Mouse (Mus musculus) megakaryocyte, embryonic 14.5 days (primary cell): ENCODE results near the gene Sec24c. TPM values are rescaled to one million over a fixed set of nuclear protein-coding genes. Genes with fewer than 3 reads are reported as not detected.

Experiments
- H3K27me3 ChIP-seq: replicated peaks from 2 replicates; pipeline ENCODE3; 2012; ENCODE audit warnings: inconsistent platforms
- H3K36me3 ChIP-seq: replicated peaks from 2 replicates; pipeline ENCODE3; 2012; ENCODE audit warnings: low read length, inconsistent platforms, mixed read lengths
- H3K4me1 ChIP-seq: 2 replicates; pipeline ENCODE4 v1.6.1; 2012; ENCODE audit warnings: inconsistent platforms
- H3K4me3 ChIP-seq: replicated peaks from 2 replicates; pipeline ENCODE3; 2012; ENCODE audit warnings: moderate library complexity, mild to moderate bottlenecking, inconsistent platforms
- H3K9me3 ChIP-seq: 2 replicates; pipeline ENCODE4 v1.6.1; 2012; ENCODE audit warnings: inconsistent platforms
- FLI1 ChIP-seq: IDR thresholded peaks from 2 replicates; pipeline ENCODE4 v1.6.1; 2012; ENCODE audit warnings: low read length, inconsistent platforms, mixed read lengths
- GATA1 ChIP-seq: IDR thresholded peaks from 3 replicates; pipeline ENCODE4 v1.6.1; 2012; ENCODE audit warnings: mixed read lengths, low read length, inconsistent platforms, borderline replicate concordance
- polyA plus RNA-seq: library from polyadenylated mRNA; stranded (reverse); fragments of >175 nt; gene quantifications from 2 replicates; pipeline ENCODE4 v1.2.3, GENCODE M21; 2012; ENCODE audit warnings: low replicate concordance; ENCODE audit not compliant: insufficient read depth

The Sec24c gene
- polyA plus RNA-seq, 1 experiment = 52.5 TPM

DNA sequence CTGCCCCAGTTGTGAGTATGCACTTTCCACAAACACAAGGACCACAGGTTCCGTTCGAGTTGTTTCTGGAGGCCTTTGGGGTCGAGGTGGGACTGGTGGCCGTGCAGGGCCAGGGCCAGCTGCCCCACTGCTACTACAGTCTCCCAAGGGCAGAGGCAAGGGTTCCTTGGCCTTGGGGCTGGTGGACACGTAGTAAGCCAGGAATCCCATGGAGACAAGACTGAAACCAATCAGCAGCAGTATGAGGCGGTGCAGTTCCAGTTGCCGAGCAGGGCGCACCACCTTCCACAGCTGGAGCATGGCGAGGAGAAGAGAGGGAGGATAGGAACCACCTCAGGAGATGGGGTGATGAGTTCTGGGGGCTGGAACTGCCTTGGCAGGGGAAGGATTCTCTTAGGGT, 55.8 kb downstream of the Sec24c start:
- H3K4me1 ChIP-seq = peaks cover 46% of the 10 kb centered on the region
- TF ChIP-seq FLI1 (no peak), GATA1 (no peak)

DNA sequence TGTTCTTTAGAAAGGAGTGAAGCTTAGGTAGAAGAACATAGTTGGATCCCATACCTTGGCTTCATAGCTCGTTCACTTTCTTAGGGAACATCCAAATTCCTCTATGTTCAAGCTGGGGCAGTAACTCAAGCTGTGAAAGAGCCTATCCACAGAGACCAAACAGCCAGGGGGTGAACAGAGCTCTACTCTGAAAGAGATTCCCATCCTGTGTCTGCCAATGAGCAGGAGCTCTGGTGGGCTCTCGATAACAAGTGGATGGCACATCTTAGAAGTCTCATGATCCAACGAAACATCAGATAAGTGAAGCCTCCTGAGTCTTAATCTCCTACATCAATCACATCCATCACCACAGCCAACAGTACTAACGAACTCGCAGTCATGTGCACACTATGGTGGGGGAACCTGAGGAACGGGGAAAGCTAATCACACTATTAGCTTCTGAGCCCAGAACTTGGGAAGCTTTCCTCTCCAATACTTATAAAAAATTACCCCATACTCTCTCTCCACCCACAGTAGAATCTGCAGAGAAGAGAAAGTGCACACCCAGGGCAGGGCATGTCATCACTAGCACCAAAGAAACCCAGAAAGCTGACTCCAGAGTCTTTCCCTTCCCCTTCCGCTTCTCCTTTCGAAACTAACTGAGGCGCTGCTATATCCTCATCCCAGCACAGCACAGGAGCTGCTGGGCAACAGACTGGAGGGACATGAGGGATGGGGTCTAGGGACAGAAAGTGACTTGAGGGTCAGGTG, 56.9 kb downstream of the Sec24c start:
- Histone ChIP-seq H3K27me3 (no peaks in the 10 kb centered on the region), H3K36me3 (peaks cover 74% of the 10 kb centered on the region), H3K9me3 (no peaks in the 10 kb centered on the region), H3K4me1 (peaks cover 46% of the 10 kb centered on the region), H3K4me3 (no peak overlapping the region)
- no peak for TF ChIP-seq GATA1
- no peak for TF ChIP-seq FLI1

More for the DNA sequence above, 55.8 kb downstream of the Sec24c start:
- H3K4me3 ChIP-seq = no peak overlapping the region
- H3K27me3 ChIP-seq = no peaks in the 10 kb centered on the region
- H3K36me3 ChIP-seq = peaks cover 76% of the 10 kb centered on the region
- H3K9me3 ChIP-seq = no peaks in the 10 kb centered on the region

DNA sequence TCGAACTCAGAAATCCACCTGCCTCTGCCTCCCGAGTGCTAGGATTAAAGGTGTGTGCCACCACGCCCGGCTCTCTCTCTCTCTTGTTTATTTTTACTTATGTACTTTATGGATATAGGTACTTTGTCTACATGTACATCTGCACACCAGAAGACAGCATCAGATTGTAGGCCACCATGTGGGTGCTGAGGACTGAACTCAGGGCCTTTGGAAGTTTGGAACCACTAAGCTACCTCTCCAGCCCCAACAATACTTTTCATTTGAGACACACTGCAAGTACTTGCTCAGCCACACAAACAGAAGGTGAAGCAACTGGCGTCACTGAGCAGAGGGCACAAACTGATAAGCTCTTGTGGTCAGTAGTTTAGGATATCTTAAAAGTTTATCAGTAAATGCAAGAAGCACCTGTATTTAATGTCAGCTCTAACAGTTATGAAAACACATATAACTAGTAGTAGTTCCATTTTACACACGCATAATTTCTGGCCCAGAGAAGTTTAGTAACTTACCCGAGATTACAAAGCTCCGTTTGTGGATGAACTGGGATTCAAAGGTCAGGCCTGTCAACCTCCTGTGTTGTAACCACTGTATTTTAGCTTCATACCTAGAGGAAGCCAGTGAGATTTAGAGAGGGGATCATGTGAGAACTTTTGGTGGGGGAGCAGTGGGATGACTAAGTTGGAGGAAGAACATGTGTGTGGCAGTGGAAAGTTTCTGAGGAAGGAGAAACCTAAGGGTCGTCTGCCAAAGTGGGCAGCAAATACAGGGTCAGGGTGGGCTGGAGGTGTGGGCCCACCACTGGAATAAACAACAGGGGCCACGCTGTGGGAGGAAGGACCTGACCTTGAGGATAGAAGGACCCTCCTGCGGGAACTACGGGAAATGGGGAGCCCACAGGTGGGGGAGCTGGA, 59.2 kb downstream of the Sec24c start:
- TF ChIP-seq GATA1 = no peak; the same call in 2 of the 3 replicates
- TF ChIP-seq FLI1 = no peak
- Histone ChIP-seq H3K36me3 (peaks cover 76% of the 10 kb centered on the region), H3K27me3 (no peaks in the 10 kb centered on the region), H3K4me3 (peak overlapping the region; percentile 98), H3K4me1 (peaks cover 52% of the 10 kb centered on the region), H3K9me3 (no peaks in the 10 kb centered on the region)

DNA sequence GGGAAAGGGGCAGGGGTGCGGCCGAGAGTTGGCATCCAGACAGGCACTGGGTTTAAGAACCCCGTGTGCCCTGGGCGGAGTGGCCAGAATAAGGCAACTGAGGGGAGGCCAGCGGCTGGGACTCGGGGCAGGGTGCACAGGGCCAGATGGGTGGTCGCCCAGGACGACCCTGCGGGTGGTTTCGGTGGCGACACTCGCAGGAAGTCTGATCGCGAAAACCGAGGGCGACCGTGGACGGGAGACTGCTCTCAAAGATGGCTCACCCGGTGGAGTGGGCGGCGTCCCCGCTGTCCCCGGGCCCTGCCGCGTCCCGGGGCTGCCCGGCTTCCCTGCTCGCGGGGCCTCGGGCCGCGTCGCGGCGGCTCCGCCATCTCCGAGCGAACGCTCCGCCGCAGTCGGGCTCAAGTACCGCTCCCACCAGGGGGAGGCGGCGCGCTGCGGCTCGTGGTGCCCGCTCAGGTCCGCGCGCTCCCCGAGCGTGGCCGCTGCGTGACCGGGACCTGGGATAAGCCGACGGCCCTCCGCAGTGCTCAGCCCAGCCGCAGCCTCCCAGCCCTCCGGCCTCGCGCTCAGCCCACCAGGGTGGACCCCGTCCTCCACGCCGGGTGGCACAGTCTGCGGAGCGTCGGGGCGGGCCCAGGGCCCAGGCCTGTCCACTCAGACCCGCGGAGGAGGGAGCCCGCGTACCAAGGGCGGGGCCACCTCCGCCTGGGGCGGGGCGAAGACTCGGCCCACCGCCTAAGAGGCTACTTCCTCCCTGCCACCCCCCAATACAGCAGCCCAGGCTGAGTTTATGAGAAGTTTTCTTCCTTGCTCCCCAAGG, 60.1 kb downstream of the Sec24c start, which contains the start of gene Ndst2:
TSS of gene Ndst2 (minus strand) at position 611 of the 823 bp plus-strand sequence.
- H3K9me3 ChIP-seq = no peaks in the 10 kb centered on the region
- no peak for TF ChIP-seq GATA1
- TF ChIP-seq FLI1 = no peak
- H3K27me3 ChIP-seq = no peaks in the 10 kb centered on the region
- peaks cover 76% of the 10 kb centered on the region for H3K36me3 ChIP-seq
- H3K4me1 ChIP-seq = peaks cover 52% of the 10 kb centered on the region
- peak within 1 kb of the TSS; percentile 98 for H3K4me3 ChIP-seq

DNA sequence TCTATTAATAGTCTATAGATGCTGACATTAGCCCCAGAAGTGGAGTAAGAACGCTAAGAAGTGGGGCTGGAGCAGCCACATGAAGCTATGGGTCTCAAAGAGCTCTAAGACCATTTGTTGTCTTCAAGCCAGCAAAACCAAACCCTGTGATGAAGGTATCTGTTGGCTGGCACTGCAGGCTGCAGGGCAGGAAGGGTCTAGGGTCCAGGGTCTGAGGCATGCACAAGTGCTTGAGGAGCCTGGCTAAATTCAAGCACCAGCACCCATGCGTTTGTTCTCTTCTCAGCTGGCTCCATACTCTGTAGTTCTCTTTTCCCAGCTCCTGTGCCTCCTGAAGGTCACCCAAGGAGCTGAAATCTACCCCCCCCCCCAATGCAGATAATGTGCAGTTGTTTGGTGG, 60.9 kb downstream of the Sec24c start:
- peaks cover 76% of the 10 kb centered on the region for H3K36me3 ChIP-seq
- H3K4me3 ChIP-seq = peak overlapping the region; percentile 98
- H3K4me1 ChIP-seq = peaks cover 45% of the 10 kb centered on the region
- TF ChIP-seq FLI1 (no peak), GATA1 (no peak)
- no peaks in the 10 kb centered on the region for H3K27me3 ChIP-seq
- no peaks in the 10 kb centered on the region for H3K9me3 ChIP-seq

DNA sequence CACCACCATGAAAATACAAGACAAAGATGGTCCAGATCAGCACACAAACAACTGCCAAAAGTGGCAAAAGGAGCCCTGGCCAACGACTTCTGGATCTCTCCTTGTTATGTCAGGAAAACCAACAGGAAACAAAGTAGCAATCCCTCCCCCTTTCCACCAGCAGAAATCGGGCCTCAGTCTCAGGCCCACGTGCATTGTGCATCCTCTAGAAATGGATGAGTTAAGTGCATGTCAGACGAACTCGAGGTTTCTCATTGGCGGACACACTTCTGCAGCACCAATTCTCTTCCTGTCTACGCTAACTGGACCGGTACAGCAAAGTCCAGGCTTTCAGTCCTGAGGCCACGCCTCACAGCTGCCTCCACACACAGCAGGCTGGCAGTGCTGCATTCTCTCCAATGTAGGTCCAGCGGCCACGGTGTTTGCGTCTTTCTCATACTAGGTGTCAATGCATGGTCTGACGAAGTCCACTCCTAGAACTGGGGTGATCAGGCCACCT, 61.8 kb downstream of the Sec24c start:
- Histone ChIP-seq H3K27me3 (no peaks in the 10 kb centered on the region), H3K9me3 (no peaks in the 10 kb centered on the region), H3K4me1 (peaks cover 45% of the 10 kb centered on the region), H3K36me3 (peaks cover 76% of the 10 kb centered on the region), H3K4me3 (no peak overlapping the region)
- TF ChIP-seq GATA1 (no peak), FLI1 (no peak)

DNA sequence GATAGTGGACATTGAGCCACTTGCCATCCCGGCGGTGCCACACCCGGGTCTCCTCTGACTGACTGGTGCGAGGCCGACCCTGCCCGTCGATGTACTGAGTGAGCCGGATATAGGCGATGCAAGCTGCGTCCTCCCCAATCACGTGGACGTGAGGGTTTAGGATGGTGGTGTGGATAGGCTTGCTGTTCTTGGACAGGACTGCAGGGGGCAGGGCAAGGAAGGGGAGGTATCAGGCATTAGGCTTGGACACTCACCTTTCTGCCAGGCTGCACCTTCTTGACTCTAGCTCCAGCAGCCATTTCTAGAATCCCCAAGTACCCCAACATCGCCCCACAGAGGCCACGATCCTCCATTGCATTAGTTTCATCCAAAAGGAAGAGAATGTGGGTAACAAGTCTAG, 63.2 kb downstream of the Sec24c start:
- H3K27me3 ChIP-seq = no peaks in the 10 kb centered on the region
- no peaks in the 10 kb centered on the region for H3K9me3 ChIP-seq
- TF ChIP-seq GATA1 (no peak), FLI1 (no peak)
- H3K4me3 ChIP-seq = peak overlapping the region; percentile 14
- peaks cover 47% of the 10 kb centered on the region for H3K4me1 ChIP-seq
- peaks cover 76% of the 10 kb centered on the region for H3K36me3 ChIP-seq

DNA sequence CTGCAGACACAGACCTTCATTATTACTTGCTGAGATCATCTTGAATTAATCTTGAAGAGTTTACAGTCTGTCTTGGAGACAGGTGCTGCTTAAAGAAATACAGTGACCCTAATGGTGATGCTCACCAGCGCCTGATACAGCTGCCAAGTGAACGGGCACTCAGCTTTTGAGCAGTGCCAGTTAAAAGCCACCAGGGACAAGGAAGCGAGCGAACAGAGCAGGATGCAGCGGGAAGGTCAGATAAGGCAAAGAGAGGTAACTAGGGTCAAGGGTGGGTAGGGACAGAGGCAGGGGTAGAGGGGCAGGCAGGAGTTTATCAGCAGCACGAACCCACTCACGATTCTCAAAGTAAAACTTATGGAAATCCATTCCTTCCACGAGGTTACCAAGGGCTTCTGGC, 64.4 kb downstream of the Sec24c start:
- Histone ChIP-seq H3K27me3 (no peaks in the 10 kb centered on the region), H3K4me3 (no peak overlapping the region), H3K9me3 (no peaks in the 10 kb centered on the region), H3K4me1 (peaks cover 37% of the 10 kb centered on the region), H3K36me3 (peaks cover 80% of the 10 kb centered on the region)
- no peak for TF ChIP-seq FLI1
- no peak for TF ChIP-seq GATA1

DNA sequence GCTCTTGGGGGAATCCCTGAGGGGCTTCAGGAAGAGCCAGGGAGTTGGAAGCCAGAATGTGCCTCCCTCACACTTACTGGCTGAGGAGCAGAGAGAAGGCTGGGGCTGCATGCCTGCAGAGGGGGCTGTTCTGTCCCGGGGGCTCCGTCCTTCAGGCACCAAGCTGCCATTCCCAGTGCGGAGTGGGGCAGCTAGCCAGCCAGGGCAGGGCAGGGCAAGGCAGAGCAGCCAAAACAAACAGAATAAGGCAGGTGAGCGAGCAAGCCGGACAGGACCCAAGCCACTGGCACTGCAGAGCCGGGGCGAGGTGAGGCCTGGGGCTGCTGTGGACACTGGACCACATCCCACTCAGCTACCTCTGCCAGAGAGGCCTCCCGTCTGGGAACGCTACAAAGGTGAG, 67.2 kb downstream of the Sec24c start:
- H3K9me3 ChIP-seq = no peaks in the 10 kb centered on the region
- no peaks in the 10 kb centered on the region for H3K27me3 ChIP-seq
- H3K4me3 ChIP-seq = no peak overlapping the region
- no peak for TF ChIP-seq GATA1
- no peak for TF ChIP-seq FLI1
- H3K36me3 ChIP-seq = peaks cover 95% of the 10 kb centered on the region
- peaks cover 14% of the 10 kb centered on the region for H3K4me1 ChIP-seq
